Mouse (Mus musculus) megakaryocyte, adult 5-6 weeks (primary cell): ENCODE data around the gene Rps28. TPM values are rescaled to one million over a fixed set of nuclear protein-coding genes. Genes with fewer than 3 reads are reported as not detected.
A peak's percentile ranks its signal among the peaks of the same experiment; 100 is the strongest.

Experiments used
- ATAC-seq: 2 replicates; pipeline ENCODE4 v1.8.0; 2016; ENCODE audit warnings: mild to moderate bottlenecking, inconsistent platforms; ENCODE audit not compliant: poor library complexity, severe bottlenecking
- total RNA-seq, 2 experiments: library from RNA; stranded (forward) in 1 of 2; stranded (reverse) in 1 of 2; fragments of 153-499, 151-499 nt in 1 of 2; fragments of 221-1000, 200-1000 nt in 1 of 2; gene quantifications; 2 replicates each; pipeline versions ENCODE4 v1.2.3 to v1.2.4; 2015 to 2017

Rps28 gene
- total RNA-seq, 2 experiments from 2014 or later, result 875 to 2,459 TPM

- ATAC-seq, result no peak
Observed at GRCm38 (mm10) chr17:33812990-33813389, 11.4 kb downstream of the Rps28 start.

GRCm38 (mm10) chr17:33812475-33812874, 11.9 kb downstream of the Rps28 start:
- ATAC-seq, result no peak

- no peak for ATAC-seq
Observed at GRCm38 (mm10) chr17:33811142-33811516, 13.2 kb downstream of the Rps28 start.

- ATAC-seq, result peak; percentile 99
Observed at GRCm38 (mm10) chr17:33810334-33811141, 13.8 kb downstream of the Rps28 start, which contains the start of gene Kank3. Gene Kank3 (plus strand): TSS chr17:33810519.

GRCm38 (mm10) chr17:33808192-33808591, 16.2 kb downstream of the Rps28 start:
- no peak for ATAC-seq

GRCm38 (mm10) chr17:33807181-33807888, 17.0 kb downstream of the Rps28 start:
- no peak for ATAC-seq

- no peak for ATAC-seq
Observed at GRCm38 (mm10) chr17:33804745-33805144, 19.6 kb downstream of the Rps28 start.

- ATAC-seq, result no peak
Observed at GRCm38 (mm10) chr17:33804205-33804604, 20.2 kb downstream of the Rps28 start.

GRCm38 (mm10) chr17:33802221-33802620, 22.1 kb downstream of the Rps28 start:
- no peak for ATAC-seq

- 0 out of 2 replicates have a peak, but pooled peaks have one; percentile 52 for ATAC-seq
Observed at GRCm38 (mm10) chr17:33799277-33799676, 25.1 kb downstream of the Rps28 start.

GRCm38 (mm10) chr17:33798306-33798705, 26.1 kb downstream of the Rps28 start:
- no peak for ATAC-seq

- ATAC-seq, result no peak
Observed at GRCm38 (mm10) chr17:33788732-33789131, 35.6 kb downstream of the Rps28 start.

- ATAC-seq, result no peak
Observed at GRCm38 (mm10) chr17:33786375-33786774, 38.0 kb downstream of the Rps28 start.

GRCm38 (mm10) chr17:33784939-33785338, 39.4 kb downstream of the Rps28 start:
- no peak for ATAC-seq

- no peak for ATAC-seq
Observed at GRCm38 (mm10) chr17:33783408-33783807, 41.0 kb downstream of the Rps28 start.

- no peak for ATAC-seq
Observed at GRCm38 (mm10) chr17:33782067-33782466, 42.3 kb downstream of the Rps28 start.

GRCm38 (mm10) chr17:33781124-33781977, 43.0 kb downstream of the Rps28 start, which contains the start of gene Angptl4:
Gene Angptl4 (minus strand): TSS chr17:33781830.
- peak; percentile 84 for ATAC-seq

GRCm38 (mm10) chr17:33780431-33780830, 43.9 kb downstream of the Rps28 start:
- ATAC-seq, result peak; percentile 62

- no peak for ATAC-seq
Observed at GRCm38 (mm10) chr17:33779967-33780295, 44.4 kb downstream of the Rps28 start.

- no peak for ATAC-seq
Observed at GRCm38 (mm10) chr17:33779271-33779966, 44.9 kb downstream of the Rps28 start.
